Mouse (Mus musculus): ENCODE measurements around the gene Vwa1.

- TF ChIP-seq GATA1 (IDR thresholded peaks at IDR 0.05; ENCODE audit: low read length) (no peak), TAL1 (IDR thresholded peaks at IDR 0.05; ENCODE audit: low read length) (no peak)
Observed at GRCm38 (mm10) chr4:155759862-155760612, 14.5 kb downstream of the Vwa1 start.

Data from erythroblast, embryonic 14.5 days (primary cell).